Mouse (Mus musculus): ENCODE data around the gene Pum1. TPM values are rescaled to one million over a fixed set of nuclear protein-coding genes. Genes with fewer than 3 reads are reported as not detected.

Pum1 gene
- polyA plus RNA-seq, 1 experiment = 26.2 TPM

DNA sequence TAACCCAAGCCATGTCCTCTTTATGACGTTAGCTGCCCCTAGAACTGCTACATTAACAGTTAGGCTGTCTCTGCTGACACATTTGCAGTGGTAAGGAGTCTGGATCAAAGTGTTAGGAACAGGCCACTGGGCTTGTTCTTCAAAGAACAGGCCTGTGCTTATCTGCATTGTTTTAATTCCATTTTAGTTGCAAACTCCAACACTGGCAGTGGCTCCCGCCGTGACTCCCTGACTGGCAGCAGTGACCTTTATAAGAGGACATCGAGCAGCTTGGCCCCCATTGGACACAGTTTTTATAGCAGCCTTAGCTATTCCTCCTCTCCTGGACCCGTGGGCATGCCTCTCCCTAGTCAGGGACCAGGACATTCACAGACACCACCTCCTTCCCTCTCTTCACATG, 90.6 kb downstream of the Pum1 start:
- Histone ChIP-seq H3K79me2 (ENCODE audit: control insufficient read depth, insufficient read depth) (peaks cover 84% of the 10 kb centered on the region), H3K79me3 (ENCODE audit: low read depth) (peaks cover 37% of the 10 kb centered on the region), H3K27me3 (ENCODE audit: control insufficient read depth, insufficient read depth, insufficient read length) (no peaks in the 10 kb centered on the region), H3K4me3 (ENCODE audit: insufficient read depth, poor library complexity, severe bottlenecking) (no peak overlapping the region), H3ac (ENCODE audit: control insufficient read depth, insufficient read length, low read depth) (no peak overlapping the region), H3K36me3 (ENCODE audit: control insufficient read depth, insufficient read depth) (peaks cover 88% of the 10 kb centered on the region)
- TF ChIP-seq MYOD1 (IDR thresholded peaks at IDR 0.05; ENCODE audit: control insufficient read depth, insufficient read length, low read depth) (no peak), CEBPB (IDR thresholded peaks at IDR 0.05; ENCODE audit: low read depth) (no peak), FOSL1 (IDR thresholded peaks at IDR 0.05; ENCODE audit: insufficient read depth, low read length, poor library complexity, severe bottlenecking) (no peak), CTCF (IDR thresholded peaks at IDR 0.05; ENCODE audit: control insufficient read depth, insufficient read depth, insufficient read length) (no peak), USF1 (IDR thresholded peaks at IDR 0.05; ENCODE audit: low read depth) (no peak), MYOG (IDR thresholded peaks at IDR 0.05; ENCODE audit: control insufficient read depth, extremely low read depth, insufficient read length) (no peak), MAX (IDR thresholded peaks at IDR 0.05) (no peak)

DNA sequence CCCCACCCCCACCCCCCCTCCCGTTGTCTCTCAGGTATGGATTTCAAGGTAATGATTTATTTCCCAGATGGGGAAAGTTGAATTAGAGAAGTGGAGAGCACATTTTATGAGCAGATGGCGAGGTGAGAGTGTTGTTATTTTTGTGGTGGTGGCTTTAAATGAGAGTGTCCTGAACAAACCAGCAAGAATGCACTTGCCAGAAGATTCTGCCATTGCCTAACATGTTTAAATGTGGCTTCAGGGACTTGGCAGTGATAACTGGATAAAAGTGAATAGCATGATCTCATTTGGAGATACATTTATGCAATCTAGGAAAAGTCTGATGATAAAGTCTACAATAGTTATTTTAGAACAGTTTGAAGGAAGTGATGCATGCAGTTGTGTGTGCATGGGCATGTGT, 91.7 kb downstream of the Pum1 start:
- Histone ChIP-seq H3K79me3 (ENCODE audit: low read depth) (peaks cover 38% of the 10 kb centered on the region), H3K79me2 (ENCODE audit: control insufficient read depth, insufficient read depth) (peaks cover 95% of the 10 kb centered on the region)

DNA sequence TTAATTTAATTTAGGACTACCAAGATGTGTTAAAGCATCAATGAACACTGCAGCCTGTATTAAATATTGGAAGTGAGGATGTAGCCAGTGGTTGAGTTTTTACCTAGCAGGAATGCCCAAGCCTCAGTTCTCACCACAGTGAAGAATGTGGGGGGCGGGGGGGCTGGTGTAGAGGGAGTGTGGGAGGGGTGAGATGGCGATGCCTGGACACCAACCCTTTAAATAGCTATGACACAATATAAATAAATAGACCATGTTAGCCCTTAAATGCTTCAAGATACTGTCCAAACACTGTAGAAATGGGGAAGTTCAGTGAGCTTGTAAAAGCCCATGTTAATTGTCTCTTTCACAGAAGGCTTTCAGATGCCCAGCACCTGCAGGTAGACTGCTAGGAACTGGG, 96.8 kb downstream of the Pum1 start:
- H3ac ChIP-seq (ENCODE audit: control insufficient read depth, insufficient read length, low read depth) = no peak overlapping the region
- TF ChIP-seq MYOG (IDR thresholded peaks at IDR 0.05; ENCODE audit: control insufficient read depth, extremely low read depth, insufficient read length) (no peak), MYOD1 (IDR thresholded peaks at IDR 0.05; ENCODE audit: control insufficient read depth, insufficient read length, low read depth) (no peak), FOSL1 (IDR thresholded peaks at IDR 0.05; ENCODE audit: insufficient read depth, low read length, poor library complexity, severe bottlenecking) (no peak), MAX (IDR thresholded peaks at IDR 0.05) (no peak), CTCF (IDR thresholded peaks at IDR 0.05; ENCODE audit: control insufficient read depth, insufficient read depth, insufficient read length) (no peak), CEBPB (IDR thresholded peaks at IDR 0.05; ENCODE audit: low read depth) (no peak), USF1 (IDR thresholded peaks at IDR 0.05; ENCODE audit: low read depth) (no peak)
- H3K27me3 ChIP-seq (ENCODE audit: control insufficient read depth, insufficient read depth, insufficient read length) = no peaks in the 10 kb centered on the region
- H3K79me2 ChIP-seq (ENCODE audit: control insufficient read depth, insufficient read depth) = peaks cover 55% of the 10 kb centered on the region
- no peak overlapping the region for H3K4me3 ChIP-seq (ENCODE audit: insufficient read depth, poor library complexity, severe bottlenecking)
- peaks cover 79% of the 10 kb centered on the region for H3K36me3 ChIP-seq (ENCODE audit: control insufficient read depth, insufficient read depth)
- H3K79me3 ChIP-seq (ENCODE audit: low read depth) = peaks cover 27% of the 10 kb centered on the region

More for the DNA sequence above, 91.7 kb downstream of the Pum1 start:
- no peaks in the 10 kb centered on the region for H3K27me3 ChIP-seq (ENCODE audit: control insufficient read depth, insufficient read depth, insufficient read length)
- TF ChIP-seq FOSL1 (IDR thresholded peaks at IDR 0.05; ENCODE audit: insufficient read depth, low read length, poor library complexity, severe bottlenecking) (no peak), MYOD1 (IDR thresholded peaks at IDR 0.05; ENCODE audit: control insufficient read depth, insufficient read length, low read depth) (no peak), CTCF (IDR thresholded peaks at IDR 0.05; ENCODE audit: control insufficient read depth, insufficient read depth, insufficient read length) (no peak), CEBPB (IDR thresholded peaks at IDR 0.05; ENCODE audit: low read depth) (no peak), MAX (IDR thresholded peaks at IDR 0.05) (no peak), MYOG (IDR thresholded peaks at IDR 0.05; ENCODE audit: control insufficient read depth, extremely low read depth, insufficient read length) (no peak), USF1 (IDR thresholded peaks at IDR 0.05; ENCODE audit: low read depth) (no peak)
- no peak overlapping the region for H3ac ChIP-seq (ENCODE audit: control insufficient read depth, insufficient read length, low read depth)
- peaks cover 85% of the 10 kb centered on the region for H3K36me3 ChIP-seq (ENCODE audit: control insufficient read depth, insufficient read depth)
- no peak overlapping the region for H3K4me3 ChIP-seq (ENCODE audit: insufficient read depth, poor library complexity, severe bottlenecking)

DNA sequence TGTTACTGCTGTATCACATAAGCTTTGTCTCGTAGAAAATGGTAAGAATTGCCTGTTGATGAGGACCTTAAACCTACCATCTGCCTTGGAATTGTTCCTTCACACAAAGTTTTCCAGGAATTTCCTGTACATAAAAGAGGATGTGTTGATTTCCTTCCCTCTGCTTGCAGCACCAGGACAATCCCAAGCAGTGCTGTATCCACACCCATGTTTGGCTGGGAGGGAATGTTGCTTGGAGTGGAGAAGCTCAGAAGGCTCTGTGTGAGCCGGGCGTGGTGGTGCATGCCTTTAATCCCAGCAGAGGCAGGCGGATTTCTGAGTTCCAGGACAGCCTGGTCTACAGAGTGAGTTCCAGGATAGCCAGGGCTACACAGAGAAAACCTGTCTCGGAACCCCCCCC, 98.7 kb downstream of the Pum1 start:
- no peaks in the 10 kb centered on the region for H3K27me3 ChIP-seq (ENCODE audit: control insufficient read depth, insufficient read depth, insufficient read length)
- peaks cover 79% of the 10 kb centered on the region for H3K36me3 ChIP-seq (ENCODE audit: control insufficient read depth, insufficient read depth)
- no peak overlapping the region for H3ac ChIP-seq (ENCODE audit: control insufficient read depth, insufficient read length, low read depth)

DNA sequence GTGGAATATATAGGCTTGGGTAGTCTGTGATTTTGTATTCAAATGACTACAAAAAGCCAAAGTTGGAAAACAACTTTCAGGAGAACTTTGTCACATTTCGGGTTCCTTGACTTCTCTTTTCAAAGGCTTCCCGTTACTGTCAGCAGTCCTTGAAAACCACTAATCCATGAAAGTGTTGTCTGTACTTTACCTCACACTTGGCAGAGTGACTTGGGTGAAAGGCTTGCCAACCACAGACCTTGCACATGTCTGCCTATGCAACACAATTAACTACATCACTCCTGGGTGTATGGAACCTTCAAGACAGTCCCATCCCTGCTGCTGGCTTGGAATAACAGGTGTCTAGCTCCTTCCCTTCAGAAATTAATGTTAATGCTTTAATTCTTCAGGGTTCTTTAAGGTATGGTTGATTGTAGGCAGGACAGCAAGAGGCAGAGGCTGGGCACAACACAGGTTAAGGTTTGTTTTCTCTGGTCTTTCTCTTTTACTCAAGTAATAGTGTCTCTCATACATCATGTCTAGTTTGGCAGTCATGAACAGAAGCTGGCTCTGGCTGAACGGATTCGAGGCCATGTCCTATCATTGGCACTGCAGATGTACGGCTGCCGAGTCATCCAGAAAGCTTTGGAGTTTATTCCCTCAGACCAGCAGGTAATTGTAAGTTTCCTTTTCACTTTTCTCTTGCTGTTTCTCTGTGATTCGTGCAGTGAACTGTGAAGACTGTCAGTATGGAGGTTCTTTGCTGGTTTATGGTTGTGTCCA, 102.5 kb downstream of the Pum1 start:
- no peak for TF ChIP-seq MYOG (IDR thresholded peaks at IDR 0.05; ENCODE audit: control insufficient read depth, extremely low read depth, insufficient read length)
- TF ChIP-seq MAX (IDR thresholded peaks at IDR 0.05) = no peak
- TF ChIP-seq FOSL1 (IDR thresholded peaks at IDR 0.05; ENCODE audit: insufficient read depth, low read length, poor library complexity, severe bottlenecking) = no peak
- no peak for TF ChIP-seq CTCF (IDR thresholded peaks at IDR 0.05; ENCODE audit: control insufficient read depth, insufficient read depth, insufficient read length)
- no peak for TF ChIP-seq USF1 (IDR thresholded peaks at IDR 0.05; ENCODE audit: low read depth)
- TF ChIP-seq CEBPB (IDR thresholded peaks at IDR 0.05; ENCODE audit: low read depth) = no peak
- TF ChIP-seq MYOD1 (IDR thresholded peaks at IDR 0.05; ENCODE audit: control insufficient read depth, insufficient read length, low read depth) = no peak
- H3K79me2 ChIP-seq (ENCODE audit: control insufficient read depth, insufficient read depth) = peaks cover 17% of the 10 kb centered on the region
- peaks cover 1% of the 10 kb centered on the region for H3K79me3 ChIP-seq (ENCODE audit: low read depth)
- H3ac ChIP-seq (ENCODE audit: control insufficient read depth, insufficient read length, low read depth) = no peak overlapping the region
- no peak overlapping the region for H3K4me3 ChIP-seq (ENCODE audit: insufficient read depth, poor library complexity, severe bottlenecking)
- peaks cover 91% of the 10 kb centered on the region for H3K36me3 ChIP-seq (ENCODE audit: control insufficient read depth, insufficient read depth)
- H3K27me3 ChIP-seq (ENCODE audit: control insufficient read depth, insufficient read depth, insufficient read length) = no peaks in the 10 kb centered on the region

More for the DNA sequence above, 98.7 kb downstream of the Pum1 start:
- Histone ChIP-seq H3K4me3 (ENCODE audit: insufficient read depth, poor library complexity, severe bottlenecking) (no peak overlapping the region), H3K79me2 (ENCODE audit: control insufficient read depth, insufficient read depth) (peaks cover 38% of the 10 kb centered on the region), H3K79me3 (ENCODE audit: low read depth) (peaks cover 15% of the 10 kb centered on the region)
- TF ChIP-seq CEBPB (IDR thresholded peaks at IDR 0.05; ENCODE audit: low read depth) = no peak
- no peak for TF ChIP-seq MYOD1 (IDR thresholded peaks at IDR 0.05; ENCODE audit: control insufficient read depth, insufficient read length, low read depth)
- no peak for TF ChIP-seq MYOG (IDR thresholded peaks at IDR 0.05; ENCODE audit: control insufficient read depth, extremely low read depth, insufficient read length)
- no peak for TF ChIP-seq MAX (IDR thresholded peaks at IDR 0.05)
- TF ChIP-seq FOSL1 (IDR thresholded peaks at IDR 0.05; ENCODE audit: insufficient read depth, low read length, poor library complexity, severe bottlenecking) = no peak
- TF ChIP-seq CTCF (IDR thresholded peaks at IDR 0.05; ENCODE audit: control insufficient read depth, insufficient read depth, insufficient read length) = no peak
- TF ChIP-seq USF1 (IDR thresholded peaks at IDR 0.05; ENCODE audit: low read depth) = no peak

Measured in C2C12 (cell line).